Mouse (Mus musculus) cerebellum, adult 11-12 months (tissue): ENCODE measurements at regions not wholly inside any gene's neighbourhood (a gene's known extent, or its start where the extent isn't known, plus 50 kb on each side); places are given as distances from the start of the nearest gene placed in this dataset.

Source experiments
- DNase-seq: peaks from one replicate; pipeline ENCODE4 v3.0.0; 2022

- DNase-seq: no peak
Observed at GRCm38 (mm10) chr7:83186341-83186740, 319.2 kb downstream of the Mex3b start.

GRCm38 (mm10) chr7:83195896-83196537 is 328.9 kb downstream of the Mex3b start:
- no peak for DNase-seq

- DNase-seq: no peak
Observed at GRCm38 (mm10) chr7:83197490-83197889, 330.4 kb downstream of the Mex3b start.

- DNase-seq: no peak
Observed at GRCm38 (mm10) chr7:83201126-83201686, 334.1 kb downstream of the Mex3b start.

GRCm38 (mm10) chr7:83201768-83202493 is 334.8 kb downstream of the Mex3b start:
- peak; percentile 36 for DNase-seq

GRCm38 (mm10) chr7:83203311-83204012 is 336.3 kb downstream of the Mex3b start:
- peak; percentile 41 for DNase-seq

GRCm38 (mm10) chr7:83204013-83204365 is 336.9 kb downstream of the Mex3b start:
- DNase-seq: no peak

GRCm38 (mm10) chr7:83204701-83205100 is 337.6 kb downstream of the Mex3b start:
- DNase-seq: no peak

- DNase-seq: no peak
Observed at GRCm38 (mm10) chr7:83206999-83207398, 339.9 kb downstream of the Mex3b start.

GRCm38 (mm10) chr7:83211611-83212010 is 344.5 kb downstream of the Mex3b start:
- no peak for DNase-seq

GRCm38 (mm10) chr7:83222029-83222722 is 355.0 kb downstream of the Mex3b start:
- DNase-seq: no peak

GRCm38 (mm10) chr7:83227262-83228108 is 357.2 kb upstream of the Tmc3 start:
- no peak for DNase-seq

- DNase-seq: no peak
Observed at GRCm38 (mm10) chr7:83230496-83231325, 354.0 kb upstream of the Tmc3 start.

- DNase-seq: peak; percentile 81
Observed at GRCm38 (mm10) chr7:83235659-83236058, 349.1 kb upstream of the Tmc3 start.

- DNase-seq: no peak
Observed at GRCm38 (mm10) chr7:83237336-83237735, 347.4 kb upstream of the Tmc3 start.

- DNase-seq: peak; percentile 77
Observed at GRCm38 (mm10) chr7:83238091-83238490, 346.6 kb upstream of the Tmc3 start.

GRCm38 (mm10) chr7:83242233-83242632 is 342.5 kb upstream of the Tmc3 start:
- DNase-seq: peak; percentile 80

- DNase-seq: no peak
Observed at GRCm38 (mm10) chr7:83245867-83246266, 338.9 kb upstream of the Tmc3 start.

GRCm38 (mm10) chr7:83251995-83252563 is 332.6 kb upstream of the Tmc3 start:
- DNase-seq: no peak

- DNase-seq: no peak
Observed at GRCm38 (mm10) chr7:83253001-83253400, 331.7 kb upstream of the Tmc3 start.

GRCm38 (mm10) chr7:83253432-83253831 is 331.3 kb upstream of the Tmc3 start:
- DNase-seq: no peak
